Mouse (Mus musculus) adrenal gland, postnatal 10 days (tissue): ENCODE measurements at regions not wholly inside any gene's neighbourhood (a gene's known extent, or its start where the extent isn't known, plus 50 kb on each side); places are given as distances from the start of the nearest gene placed in this dataset.

Experiments used
- DNase-seq: peaks from one replicate; pipeline ENCODE4 v3.0.0; 2021; ENCODE audit warnings: mixed read lengths

- DNase-seq: no peak
Measured at GRCm38 (mm10) chr10:102694810-102695209, 182.8 kb downstream of the Rassf9 start.

DNA sequence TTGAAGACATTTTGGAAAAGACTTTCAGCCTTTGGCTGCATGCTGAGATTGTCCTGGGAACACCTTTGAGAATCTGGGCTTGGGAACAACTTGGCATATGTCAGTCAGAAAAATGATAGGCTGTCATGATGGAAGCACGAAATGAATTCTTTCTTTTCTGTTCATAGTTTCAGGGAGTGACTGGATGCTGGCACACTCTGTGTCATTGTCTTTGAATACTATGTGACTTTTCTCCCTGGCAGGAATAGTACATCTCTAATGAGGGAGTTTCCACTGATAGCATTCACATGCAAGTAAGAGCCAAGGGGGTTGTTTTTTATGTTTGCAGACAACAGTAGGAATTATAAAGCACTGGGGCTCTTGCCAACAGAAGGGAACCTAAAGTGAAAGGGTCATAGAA is 177.9 kb downstream of the Rassf9 start:
- DNase-seq: no peak

DNA sequence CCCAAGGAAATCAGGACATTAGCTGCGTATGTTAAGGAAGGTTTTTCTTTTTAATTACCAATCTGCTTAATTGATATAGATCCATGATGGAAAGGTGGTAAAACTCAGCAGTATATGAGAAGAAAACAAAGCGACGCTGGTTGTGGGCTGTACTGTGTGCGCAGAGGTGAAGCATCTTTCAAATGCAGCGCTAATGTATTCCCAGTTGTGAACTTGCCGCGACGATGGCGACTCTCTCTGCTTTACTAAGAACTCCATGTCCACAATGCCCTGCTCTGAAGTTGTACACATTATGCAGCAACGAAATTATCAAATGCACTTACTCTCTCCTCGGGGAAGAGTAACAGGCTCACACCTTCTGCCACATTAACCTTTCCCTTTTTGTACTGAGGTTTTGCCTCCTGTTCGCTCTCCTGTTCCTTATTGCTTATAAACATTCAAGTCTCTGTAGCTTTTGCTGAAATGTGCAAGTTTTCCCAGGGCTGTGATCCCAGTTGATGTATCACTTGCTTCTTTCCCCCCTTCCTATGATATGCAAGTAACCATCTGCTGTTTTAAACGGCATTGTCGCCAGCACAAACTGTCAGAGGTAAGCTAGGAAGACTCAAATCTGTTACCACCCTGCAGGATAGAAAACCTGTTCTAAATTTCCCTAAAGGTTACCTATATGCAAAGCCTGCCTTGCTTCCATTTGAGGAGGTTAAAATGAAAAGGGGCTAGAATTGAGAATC is 174.8 kb downstream of the Rassf9 start:
- no peak for DNase-seq

GRCm38 (mm10) chr10:102685833-102686434 is 173.9 kb downstream of the Rassf9 start:
- no peak for DNase-seq

DNA sequence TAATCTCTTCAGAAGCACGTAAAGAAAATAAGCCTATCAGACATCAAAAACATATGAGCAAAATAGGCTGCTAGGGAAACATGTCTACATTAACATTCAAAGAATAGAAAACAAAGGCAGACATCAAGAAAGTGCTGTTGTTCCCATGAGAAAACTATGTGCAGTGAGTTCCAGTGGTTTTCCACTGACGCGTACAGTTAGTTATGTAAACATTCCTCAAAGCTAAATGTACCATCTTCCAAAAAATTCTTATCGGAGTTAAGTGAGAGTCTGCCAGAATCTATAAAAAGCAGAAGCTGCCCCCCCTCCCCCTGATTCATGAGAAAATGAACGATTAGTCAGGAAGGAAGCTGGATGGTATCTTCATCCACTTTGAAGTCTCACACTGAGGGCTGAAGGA is 155.3 kb downstream of the Rassf9 start:
- no peak for DNase-seq

GRCm38 (mm10) chr10:102659683-102660082 is 147.7 kb downstream of the Rassf9 start:
- no peak for DNase-seq

- DNase-seq: no peak
Measured at GRCm38 (mm10) chr10:102636507-102636906, 124.5 kb downstream of the Rassf9 start.

- DNase-seq: no peak
Measured at GRCm38 (mm10) chr10:102633438-102633837, 121.4 kb downstream of the Rassf9 start.

GRCm38 (mm10) chr10:102628609-102629008 is 116.6 kb downstream of the Rassf9 start:
- DNase-seq: no peak

DNA sequence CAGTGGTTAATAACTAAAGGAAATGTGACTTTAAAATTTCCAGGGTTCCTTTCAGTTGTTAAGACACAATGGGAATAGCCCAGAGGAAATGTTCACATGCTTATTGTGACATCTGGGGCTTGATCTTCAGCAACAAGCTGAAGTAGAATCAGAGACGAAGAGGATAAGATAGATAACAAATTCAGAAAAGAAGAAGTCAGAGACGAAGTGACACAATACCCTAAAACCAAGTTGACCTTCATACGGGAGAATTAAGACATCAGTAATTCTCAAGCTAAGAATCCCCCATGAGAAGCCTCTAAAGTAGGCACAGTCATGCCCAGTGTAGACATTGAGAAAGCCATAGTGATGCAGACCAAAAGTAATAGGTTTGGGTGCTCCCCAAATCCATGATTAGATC is 111.9 kb downstream of the Rassf9 start:
- DNase-seq: no peak

GRCm38 (mm10) chr10:102622583-102623008 is 110.6 kb downstream of the Rassf9 start:
- DNase-seq: no peak

- peak; percentile 3 for DNase-seq
Measured at GRCm38 (mm10) chr10:102618711-102619110, 106.7 kb downstream of the Rassf9 start.

DNA sequence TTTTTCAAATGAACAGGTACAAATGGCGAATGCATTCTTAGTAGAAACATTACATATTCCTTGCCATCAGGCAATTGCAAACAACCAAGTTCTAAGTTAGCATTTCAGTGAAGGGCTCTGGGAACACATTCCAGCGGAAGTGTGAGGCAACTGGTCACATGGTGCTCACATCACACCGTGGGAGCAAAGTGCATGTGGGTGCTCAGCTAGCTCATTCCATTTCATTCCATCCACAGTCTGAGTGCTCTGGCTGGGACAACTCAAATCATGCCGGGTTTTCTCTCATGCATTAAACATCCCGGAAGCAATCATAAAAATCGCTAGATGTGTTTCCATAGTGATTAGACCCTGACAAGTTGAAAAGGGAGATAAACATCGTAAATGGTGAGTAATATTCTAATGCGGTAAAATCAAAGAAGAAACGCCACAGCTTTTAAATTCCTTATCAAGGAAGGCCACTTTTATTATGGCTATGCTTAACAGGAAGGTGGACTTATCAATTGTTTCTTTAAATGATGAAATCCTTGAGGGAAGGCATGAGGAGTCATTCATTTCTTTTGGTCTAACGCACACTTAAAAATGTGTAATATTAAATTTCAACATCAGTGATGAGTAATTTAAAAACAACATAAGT is 104.1 kb downstream of the Rassf9 start:
- no peak for DNase-seq
